Mouse (Mus musculus) midbrain, embryonic 10.5 days (tissue): ENCODE measurements around the gene Zfp809. TPM values are rescaled to one million over a fixed set of nuclear protein-coding genes. Genes with fewer than 3 reads are reported as not detected.

Experiments
- DNase-seq: peaks from one replicate; pipeline ENCODE4 v3.0.0-alpha.2; 2017; ENCODE audit warnings: low spot score
- H3K27ac ChIP-seq: fragments of 300-500 bp; sonication (generic); replicated peaks from 2 replicates; pipeline ENCODE4 v1.5.1; 2016; ENCODE audit warnings: mild to moderate bottlenecking
- H3K27me3 ChIP-seq: fragments of 300-500 bp; sonication (generic); 2 replicates; pipeline ENCODE4 v1.6.1; 2016; ENCODE audit warnings: low read depth, mild to moderate bottlenecking; ENCODE audit not compliant: poor library complexity, severe bottlenecking
- H3K36me3 ChIP-seq: fragments of 300-500 bp; sonication (generic); 2 replicates; pipeline ENCODE4 v1.6.1; 2016; ENCODE audit warnings: mild to moderate bottlenecking, moderate library complexity
- H3K4me1 ChIP-seq: fragments of 300-500 bp; sonication (generic); 2 replicates; pipeline ENCODE4 v1.6.1; 2016
- H3K4me3 ChIP-seq: fragments of 300-500 bp; sonication (generic); 2 replicates; pipeline ENCODE4 v1.5.1; 2016; ENCODE audit warnings: mild to moderate bottlenecking, moderate library complexity
- H3K9me3 ChIP-seq: fragments of 300-500 bp; sonication (generic); replicated peaks from 2 replicates; pipeline ENCODE4 v1.6.1; 2016; ENCODE audit warnings: mild to moderate bottlenecking
- WGBS: fragments of 180-500 bp; shearing (Covaris S2); methylation state at CpG from one replicate; pipeline ENCODE4 v1.1.7; 2016; 5-methylcytosine and 5-hydroxymethylcytosine counted together
- polyA plus RNA-seq: library from polyadenylated mRNA; unstranded; fragments of >200 nt; fragmentation: Nextera tagmentation; extraction: Ambion mirVana; gene quantifications from 2 replicates; pipeline ENCODE4 v1.2.1, GENCODE M21; 2016

Gene Zfp809
- polyA plus RNA-seq, 1 experiment from 2014 or later, result 11.6 TPM

DNA sequence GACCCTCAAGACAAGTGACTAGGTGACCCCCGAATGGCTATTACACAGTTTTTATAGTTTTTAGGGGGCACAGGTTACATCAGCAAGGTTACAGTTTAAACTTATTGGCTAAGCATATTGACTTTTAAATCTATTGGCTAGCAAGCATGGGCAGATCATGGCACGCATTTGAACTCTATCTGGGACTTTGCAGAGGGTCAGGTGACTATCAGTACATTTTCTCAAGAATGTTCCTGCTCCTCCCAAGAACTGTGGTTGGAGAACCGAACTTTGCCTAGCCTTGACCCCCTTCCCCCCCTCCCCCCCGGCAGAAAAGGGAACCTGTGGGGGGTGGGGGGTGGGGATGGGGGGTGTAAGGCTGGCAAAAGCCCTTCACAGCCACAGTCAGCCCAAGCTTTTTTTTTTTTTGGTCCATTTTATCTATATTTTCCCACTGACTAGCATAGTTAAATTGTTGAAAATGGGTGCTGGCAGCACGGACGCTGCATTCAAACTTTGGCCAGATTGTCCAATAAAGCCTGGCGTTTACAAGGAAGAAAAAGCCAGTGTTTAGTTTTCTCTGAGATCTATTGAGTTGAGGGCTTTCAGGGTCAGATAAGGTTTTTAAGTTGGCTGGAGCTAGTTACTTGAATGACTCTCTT is 4.0 kb downstream of the Zfp809 start:
- H3K9me3 ChIP-seq, result no peaks in the 10 kb centered on the region
- H3K4me1 ChIP-seq, result peaks cover 6% of the 10 kb centered on the region
- H3K27ac ChIP-seq, result no peak overlapping the region
- 93% methylated on average over 7 of the region's 7 CpGs for WGBS
- no peak for DNase-seq
- no peak overlapping the region for H3K4me3 ChIP-seq
- H3K27me3 ChIP-seq, result no peaks in the 10 kb centered on the region
- H3K36me3 ChIP-seq, result peaks cover 7% of the 10 kb centered on the region; the same call in 1 of the 2 replicates

DNA sequence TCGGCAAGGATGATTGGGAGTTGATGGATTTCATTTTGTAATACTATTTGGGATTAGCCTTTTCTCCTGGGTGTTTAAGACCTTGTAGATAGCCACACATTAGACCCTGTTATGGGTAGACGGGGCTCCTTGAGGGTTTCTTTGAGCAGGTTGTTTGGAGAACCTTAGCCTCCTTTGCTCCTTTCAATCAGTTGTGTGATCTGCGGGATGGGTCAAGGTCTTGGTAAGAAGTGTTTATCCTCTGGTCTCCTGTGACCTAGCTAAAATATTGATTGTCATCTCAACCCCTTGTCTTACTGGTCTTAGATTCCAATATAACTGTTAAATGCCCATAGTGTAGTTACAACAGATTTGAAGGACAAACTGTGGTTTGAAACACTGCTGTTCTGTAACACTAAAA is 4.5 kb downstream of the Zfp809 start:
- peaks cover 6% of the 10 kb centered on the region for H3K4me1 ChIP-seq
- no peak for DNase-seq
- H3K27ac ChIP-seq, result no peak overlapping the region
- H3K27me3 ChIP-seq, result no peaks in the 10 kb centered on the region
- 93% methylated on average over 3 of the region's 3 CpGs for WGBS
- no peaks in the 10 kb centered on the region; the same call in 1 of the 2 replicates for H3K9me3 ChIP-seq
- H3K4me3 ChIP-seq, result no peak overlapping the region
- H3K36me3 ChIP-seq, result peaks cover 12% of the 10 kb centered on the region

DNA sequence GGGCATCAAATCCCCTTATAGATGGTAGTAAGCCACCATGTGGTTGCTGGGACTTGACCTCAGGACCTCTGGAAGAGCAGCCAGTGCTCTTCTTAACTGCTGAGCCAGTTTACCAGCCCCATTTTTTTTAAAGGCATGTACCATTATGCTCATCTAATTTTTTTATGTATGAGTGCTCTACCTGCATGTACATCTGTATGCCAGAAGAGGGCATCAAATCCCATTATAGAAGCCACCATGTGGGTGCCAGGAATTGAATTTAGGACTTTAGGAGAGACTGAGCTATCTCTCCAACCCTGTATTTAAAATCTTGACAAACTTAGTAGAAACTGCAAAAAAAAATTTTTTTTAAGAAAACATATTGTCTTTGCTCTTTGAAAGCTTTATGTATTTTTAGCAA is 5.0 kb downstream of the Zfp809 start:
- no peak for DNase-seq
- no peak overlapping the region for H3K27ac ChIP-seq
- no peaks in the 10 kb centered on the region; the same call in 1 of the 2 replicates for H3K9me3 ChIP-seq
- peaks cover 17% of the 10 kb centered on the region for H3K36me3 ChIP-seq
- no peaks in the 10 kb centered on the region for H3K27me3 ChIP-seq
- H3K4me1 ChIP-seq, result peaks cover 6% of the 10 kb centered on the region
- H3K4me3 ChIP-seq, result no peak overlapping the region

DNA sequence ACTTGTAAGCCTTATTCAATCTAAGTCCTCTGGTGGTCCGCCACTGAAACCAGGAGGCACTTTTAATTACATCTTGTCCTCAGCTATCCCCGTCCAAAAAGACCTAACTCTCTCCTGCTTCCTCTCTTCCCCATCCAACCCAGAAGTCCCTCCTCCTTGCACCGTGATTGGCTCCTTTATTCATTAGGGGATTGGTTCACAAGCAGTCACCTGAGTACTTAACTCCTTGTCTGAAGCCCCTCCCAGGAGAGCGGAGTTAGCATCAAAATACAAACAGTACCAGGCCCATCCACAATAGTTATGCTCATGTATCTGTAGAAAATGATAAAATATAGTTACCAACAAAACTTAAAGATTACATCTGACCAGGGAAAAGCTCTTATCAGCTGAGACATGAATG is 14.5 kb downstream of the Zfp809 start:
- Histone ChIP-seq H3K4me3 (no peak overlapping the region), H3K27me3 (no peaks in the 10 kb centered on the region), H3K4me1 (no peaks in the 10 kb centered on the region), H3K9me3 (peaks cover 21% of the 10 kb centered on the region), H3K27ac (no peak overlapping the region), H3K36me3 (peaks cover 98% of the 10 kb centered on the region)
- no peak for DNase-seq
- 92% methylated on average over 4 of the region's 4 CpGs for WGBS

DNA sequence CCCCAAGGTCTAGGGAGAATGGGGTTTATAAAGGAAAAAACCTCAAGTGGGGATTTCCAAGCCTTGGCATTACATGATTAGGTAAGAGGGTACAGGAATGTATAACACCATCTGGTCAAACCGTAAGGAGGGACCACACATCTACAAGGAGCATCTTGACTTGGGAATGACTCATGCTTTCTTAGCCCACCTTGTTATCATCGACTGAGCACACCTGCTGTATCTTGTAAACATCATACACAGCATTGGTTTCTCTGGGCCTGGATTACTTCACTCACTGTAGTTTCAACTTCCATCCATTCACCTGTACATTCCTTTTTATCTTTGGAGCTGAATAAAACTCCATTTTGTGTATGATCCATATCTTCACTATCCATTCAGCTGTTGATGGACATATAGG is 18.7 kb downstream of the Zfp809 start:
- WGBS, result 94% methylated on average over 2 of the region's 2 CpGs
- Histone ChIP-seq H3K36me3 (peaks cover 97% of the 10 kb centered on the region), H3K27ac (no peak overlapping the region), H3K9me3 (peaks cover 39% of the 10 kb centered on the region), H3K4me3 (no peak overlapping the region), H3K27me3 (no peaks in the 10 kb centered on the region), H3K4me1 (no peaks in the 10 kb centered on the region)
- no peak for DNase-seq

DNA sequence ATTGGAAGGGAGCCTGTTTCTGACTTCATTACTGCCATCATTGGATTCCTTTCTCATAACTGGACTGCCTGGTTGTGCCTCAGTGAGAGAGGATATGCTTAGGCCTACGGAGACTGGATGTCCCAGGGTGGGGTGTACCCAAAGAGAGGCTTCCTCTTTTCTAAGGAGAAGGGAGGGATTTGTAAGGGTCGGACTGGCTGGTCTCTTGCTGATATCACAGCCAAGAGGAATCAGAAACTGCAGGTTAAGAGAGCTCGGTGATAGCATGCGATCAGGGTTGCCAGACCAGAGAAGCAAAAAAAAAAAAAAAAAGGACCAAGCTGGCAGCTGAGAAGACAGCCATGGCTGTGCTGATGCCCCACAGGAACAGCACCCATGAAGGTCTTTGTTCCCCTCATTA is 31.1 kb downstream of the Zfp809 start:
- no peak for DNase-seq
- Histone ChIP-seq H3K4me3 (no peak overlapping the region), H3K36me3 (peaks cover 69% of the 10 kb centered on the region), H3K27ac (no peak overlapping the region), H3K4me1 (peaks cover 7% of the 10 kb centered on the region; the same call in 1 of the 2 replicates), H3K27me3 (no peaks in the 10 kb centered on the region), H3K9me3 (peaks cover 37% of the 10 kb centered on the region)
- 99% methylated on average over 4 of the region's 4 CpGs for WGBS

DNA sequence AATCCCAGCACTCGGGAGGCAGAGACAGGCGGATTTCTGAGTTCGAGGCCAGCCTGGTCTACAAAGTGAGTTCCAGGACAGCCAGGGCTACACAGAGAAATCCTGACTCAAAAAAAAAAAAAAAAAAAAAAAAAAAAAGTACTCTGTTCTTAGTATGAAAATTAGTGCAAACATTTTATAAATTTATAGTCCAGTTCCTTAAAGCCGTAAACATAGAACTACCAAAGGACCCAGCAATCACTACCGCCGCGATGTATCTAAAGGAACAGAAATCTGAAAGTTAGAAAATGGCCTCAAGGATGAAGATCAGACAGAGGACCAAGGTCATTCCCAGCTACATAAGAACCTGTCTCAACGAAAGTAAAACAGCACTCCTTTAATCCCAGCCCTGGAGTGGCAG is 33.3 kb downstream of the Zfp809 start:
- Histone ChIP-seq H3K27me3 (no peaks in the 10 kb centered on the region), H3K27ac (peak overlapping the region; percentile 87; the same call in 1 of the 2 replicates), H3K4me1 (peaks cover 7% of the 10 kb centered on the region; the same call in 1 of the 2 replicates), H3K36me3 (peaks cover 47% of the 10 kb centered on the region), H3K4me3 (peak overlapping the region; percentile 72), H3K9me3 (peaks cover 24% of the 10 kb centered on the region)
- DNase-seq, result no peak
- WGBS, result 82% methylated on average over 8 of the region's 8 CpGs

DNA sequence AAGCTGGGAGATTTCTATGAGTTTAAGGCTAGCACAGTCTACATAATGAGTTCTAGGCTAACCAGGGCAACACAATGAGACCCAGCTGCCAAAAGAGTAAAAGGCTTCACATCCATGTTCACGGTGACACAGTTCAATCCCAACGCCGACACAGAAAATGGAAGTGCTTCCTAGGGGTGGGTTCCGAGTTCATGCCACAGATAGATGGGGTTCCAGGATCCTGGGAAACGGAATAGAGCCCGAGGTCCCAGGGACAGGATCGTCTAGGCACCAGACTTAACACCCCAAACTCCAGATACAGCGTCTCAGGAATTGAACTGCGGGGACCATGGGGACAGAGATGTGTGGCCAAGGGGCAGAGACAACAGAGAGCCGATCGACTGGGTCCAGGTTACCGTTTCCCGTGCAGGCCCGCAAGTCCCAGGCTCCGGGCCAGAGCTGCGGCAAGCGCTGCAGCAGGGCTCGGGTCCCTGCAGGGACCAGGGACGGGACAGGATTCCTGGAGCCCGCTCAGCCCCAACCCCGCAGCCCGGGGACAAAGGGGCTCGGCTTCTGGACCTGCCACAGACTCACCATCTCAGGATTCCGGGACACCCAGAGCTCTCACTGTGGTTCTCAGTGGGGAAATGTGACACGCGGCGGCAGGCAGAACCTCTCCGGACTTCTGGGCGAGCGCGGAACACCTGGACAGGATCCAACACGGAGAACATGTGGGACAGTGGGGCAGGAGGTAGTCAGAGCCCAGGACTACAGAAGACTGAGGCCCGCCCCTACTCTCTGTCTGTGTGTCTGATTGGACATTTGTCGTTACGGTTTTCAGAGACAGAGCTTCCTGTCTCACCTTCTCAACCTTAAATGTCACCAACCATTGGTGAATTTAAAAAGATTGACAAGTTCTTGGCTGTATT is 33.9 kb downstream of the Zfp809 start, which contains the start of gene Zfp599:
TSS of gene Zfp599 (minus strand) at position 712 of the 908 bp plus-strand sequence.
- DNase-seq, result peak; percentile 71
- H3K27ac ChIP-seq, result peak within 1 kb of the TSS; percentile 87
- WGBS, result 2% methylated on average over 35 of the region's 35 CpGs
- H3K36me3 ChIP-seq, result peaks cover 40% of the 10 kb centered on the region
- no peaks in the 10 kb centered on the region for H3K27me3 ChIP-seq
- peaks cover 7% of the 10 kb centered on the region; the same call in 1 of the 2 replicates for H3K4me1 ChIP-seq
- H3K4me3 ChIP-seq, result peak within 1 kb of the TSS; percentile 72
- peaks cover 19% of the 10 kb centered on the region for H3K9me3 ChIP-seq

DNA sequence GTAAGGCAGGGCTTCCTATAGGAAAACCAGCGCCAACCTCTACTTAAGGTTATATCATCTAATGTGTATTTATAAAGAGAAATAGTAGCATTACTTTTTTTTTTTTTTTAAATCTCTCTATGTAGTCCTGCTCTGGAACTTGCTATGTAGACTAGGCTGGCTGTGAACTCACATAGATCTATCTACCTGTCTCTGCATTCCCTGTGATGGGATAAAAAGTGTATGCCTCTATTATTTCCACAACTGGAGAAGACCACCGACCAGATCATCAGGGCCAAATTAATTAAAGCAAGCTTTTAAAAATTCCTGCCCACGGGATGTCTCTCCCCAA is 34.5 kb downstream of the Zfp809 start:
- H3K9me3 ChIP-seq, result peaks cover 14% of the 10 kb centered on the region
- peaks cover 7% of the 10 kb centered on the region; the same call in 1 of the 2 replicates for H3K4me1 ChIP-seq
- peak overlapping the region; percentile 72 for H3K4me3 ChIP-seq
- H3K27me3 ChIP-seq, result no peaks in the 10 kb centered on the region
- H3K27ac ChIP-seq, result no peak overlapping the region
- no peak for DNase-seq
- peaks cover 34% of the 10 kb centered on the region for H3K36me3 ChIP-seq
- 29% methylated on average over 3 of the region's 3 CpGs for WGBS

DNA sequence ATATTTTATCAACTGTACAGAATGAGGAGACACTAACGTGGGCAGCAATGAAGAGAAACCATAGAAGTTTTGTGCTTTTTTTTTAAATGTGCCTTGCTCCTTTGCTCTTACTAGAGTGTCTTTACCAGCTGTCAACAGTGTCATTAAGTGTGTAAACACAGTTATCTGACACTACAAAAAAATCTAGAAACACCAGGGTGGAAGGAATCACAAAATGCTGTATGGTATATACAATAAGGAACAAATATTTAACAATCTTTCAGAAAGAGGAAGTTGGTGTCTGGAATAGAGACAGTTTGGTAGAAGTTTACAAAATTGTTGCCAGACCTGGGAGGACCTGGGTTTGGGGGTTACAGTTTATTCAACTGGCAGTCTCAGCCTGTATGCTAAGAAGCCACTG is 36.1 kb downstream of the Zfp809 start:
- no peak overlapping the region for H3K27ac ChIP-seq
- DNase-seq, result no peak
- WGBS, result 92% methylated on average over 1 of the region's 1 CpGs
- H3K36me3 ChIP-seq, result peaks cover 19% of the 10 kb centered on the region
- no peaks in the 10 kb centered on the region for H3K27me3 ChIP-seq
- no peaks in the 10 kb centered on the region; the same call in 1 of the 2 replicates for H3K9me3 ChIP-seq
- H3K4me3 ChIP-seq, result no peak overlapping the region
- H3K4me1 ChIP-seq, result peaks cover 7% of the 10 kb centered on the region; the same call in 1 of the 2 replicates

DNA sequence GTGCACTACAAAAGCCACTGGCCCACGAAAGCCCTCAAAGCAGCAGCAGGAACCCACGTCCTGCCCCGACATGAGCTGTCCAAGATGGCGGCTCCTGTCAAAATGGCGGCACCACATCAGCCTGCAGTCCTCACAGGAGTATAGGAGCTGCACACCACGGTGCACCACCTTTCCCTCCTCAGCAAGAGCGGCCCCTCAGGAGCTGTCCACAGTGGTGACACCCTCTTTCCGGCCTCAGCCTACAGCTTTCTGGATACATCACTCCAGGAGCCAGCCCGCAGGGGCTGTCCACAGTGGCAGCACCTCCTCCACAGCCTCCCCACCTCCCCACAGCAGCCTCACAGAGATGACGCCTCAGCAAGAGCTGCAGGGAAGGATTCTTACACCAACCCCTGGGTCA is 37.1 kb downstream of the Zfp809 start:
- H3K4me3 ChIP-seq, result no peak overlapping the region
- peaks cover 3% of the 10 kb centered on the region for H3K9me3 ChIP-seq
- no peak for DNase-seq
- 94% methylated on average over 10 of the region's 10 CpGs for WGBS
- peaks cover 8% of the 10 kb centered on the region for H3K36me3 ChIP-seq
- no peak overlapping the region for H3K27ac ChIP-seq
- H3K27me3 ChIP-seq, result no peaks in the 10 kb centered on the region
- peaks cover 7% of the 10 kb centered on the region; the same call in 1 of the 2 replicates for H3K4me1 ChIP-seq

DNA sequence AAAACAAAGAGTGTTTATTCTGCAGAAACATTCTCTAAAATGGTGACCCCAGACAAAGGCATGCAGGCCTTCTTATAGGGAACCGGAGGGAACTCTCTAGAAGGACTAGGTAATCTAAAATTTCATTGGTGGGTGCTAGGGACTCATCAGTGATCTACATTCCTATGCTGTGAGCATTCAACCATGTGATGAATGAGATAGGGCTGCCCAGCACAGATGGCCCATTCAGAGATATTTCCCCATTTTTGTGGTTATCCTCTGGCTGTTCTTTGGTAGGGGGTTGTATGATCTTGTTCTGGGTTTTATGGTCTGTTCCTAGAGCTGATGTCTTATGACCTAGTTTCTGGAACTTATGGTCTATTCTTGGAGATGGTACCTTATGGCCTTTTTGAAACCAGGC is 43.4 kb downstream of the Zfp809 start:
- Histone ChIP-seq H3K4me1 (no peaks in the 10 kb centered on the region), H3K27ac (no peak overlapping the region), H3K9me3 (peaks cover 29% of the 10 kb centered on the region), H3K36me3 (peaks cover 10% of the 10 kb centered on the region), H3K4me3 (no peak overlapping the region), H3K27me3 (no peaks in the 10 kb centered on the region)
- no peak for DNase-seq
- WGBS, result 97% methylated on average over 1 of the region's 1 CpGs

DNA sequence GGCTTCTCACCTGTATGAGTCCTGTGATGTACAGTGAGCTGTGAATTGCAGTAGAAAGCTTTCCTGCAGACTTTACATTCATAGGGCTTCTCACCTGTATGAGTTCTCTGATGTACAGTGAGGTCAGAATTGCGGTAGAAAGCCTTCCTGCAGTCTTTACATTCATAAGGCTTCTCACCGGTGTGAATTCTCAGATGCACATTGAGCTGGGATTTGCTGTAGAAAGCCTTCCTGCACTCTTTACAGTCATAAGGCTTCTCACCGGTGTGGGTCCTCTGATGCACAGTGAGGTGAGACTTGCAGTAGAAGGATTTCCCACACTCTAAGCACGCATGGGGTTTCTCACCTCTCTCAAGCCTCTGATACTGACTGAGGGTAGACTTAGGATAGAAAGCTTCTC is 53.2 kb downstream of the Zfp809 start:
- H3K27ac ChIP-seq, result no peak overlapping the region
- no peak for DNase-seq
- no peak overlapping the region for H3K4me3 ChIP-seq
- peaks cover 88% of the 10 kb centered on the region for H3K9me3 ChIP-seq
- H3K27me3 ChIP-seq, result no peaks in the 10 kb centered on the region
- no peaks in the 10 kb centered on the region for H3K4me1 ChIP-seq
- peaks cover 98% of the 10 kb centered on the region for H3K36me3 ChIP-seq
- 99% methylated on average over 4 of the region's 4 CpGs for WGBS
